Mouse (Mus musculus): ENCODE measurements around the gene Banf2.

The Banf2 gene

DNA sequence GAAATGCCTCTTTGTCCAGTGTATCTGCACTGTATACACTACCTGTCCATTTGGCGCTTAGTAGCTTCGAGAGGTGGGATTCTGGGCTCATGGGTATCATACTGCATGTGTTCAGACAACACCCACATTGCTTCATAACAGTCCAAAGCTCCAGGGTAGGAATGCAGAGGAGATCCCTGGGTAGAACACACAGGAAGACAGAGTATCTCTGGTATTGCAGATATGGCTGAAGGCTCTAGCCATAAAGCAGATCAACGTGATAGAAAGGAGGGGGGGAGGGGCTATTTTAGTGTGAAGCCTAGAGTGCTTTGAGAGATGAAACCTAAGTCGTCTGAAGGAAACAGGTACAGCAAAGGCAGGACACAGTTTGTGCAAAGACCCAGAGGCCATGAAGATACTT, 6.4 kb upstream of the Banf2 start:
- no peak for DNase-seq

DNA sequence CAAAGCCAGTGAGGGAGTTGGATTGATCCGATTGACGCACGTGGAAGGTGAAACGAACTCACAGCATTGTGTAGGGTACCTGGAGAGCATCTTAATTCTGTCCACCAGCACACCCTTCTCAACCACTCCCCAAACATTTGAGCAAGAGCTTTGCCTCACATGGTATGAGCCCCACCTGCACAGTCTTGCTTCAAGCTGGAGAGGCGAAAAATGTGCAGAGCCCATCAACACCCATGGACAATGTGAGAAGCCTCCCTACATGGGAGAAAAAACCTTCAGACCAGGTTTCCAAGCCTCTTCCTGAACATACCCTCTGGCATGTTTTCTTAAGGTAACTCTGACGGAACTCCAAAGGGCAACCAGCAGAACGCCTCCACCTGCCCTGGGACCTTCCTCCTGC, 2.1 kb upstream of the Banf2 start:
- no peak for DNase-seq

DNA sequence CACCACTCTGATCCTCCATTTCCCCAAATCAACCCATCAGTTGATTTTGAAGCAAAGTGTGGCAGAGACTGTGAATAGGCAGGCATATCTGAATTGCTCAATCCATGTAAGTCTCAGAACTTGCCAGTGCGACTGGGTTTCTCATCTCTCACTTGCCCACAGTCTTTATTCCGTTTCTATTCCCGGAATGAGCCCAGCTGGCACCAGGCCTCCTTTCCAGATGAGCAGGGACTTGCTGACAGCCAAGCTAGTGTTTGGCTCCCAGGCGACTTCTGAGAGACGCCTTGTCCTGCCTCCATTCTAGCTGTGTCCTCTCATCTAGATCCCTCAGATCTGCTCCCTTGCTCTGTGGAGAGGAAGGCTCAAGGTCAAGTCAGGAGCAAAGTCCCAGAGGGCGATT, 11.9 kb downstream of the Banf2 start:
- no peak for DNase-seq

DNA sequence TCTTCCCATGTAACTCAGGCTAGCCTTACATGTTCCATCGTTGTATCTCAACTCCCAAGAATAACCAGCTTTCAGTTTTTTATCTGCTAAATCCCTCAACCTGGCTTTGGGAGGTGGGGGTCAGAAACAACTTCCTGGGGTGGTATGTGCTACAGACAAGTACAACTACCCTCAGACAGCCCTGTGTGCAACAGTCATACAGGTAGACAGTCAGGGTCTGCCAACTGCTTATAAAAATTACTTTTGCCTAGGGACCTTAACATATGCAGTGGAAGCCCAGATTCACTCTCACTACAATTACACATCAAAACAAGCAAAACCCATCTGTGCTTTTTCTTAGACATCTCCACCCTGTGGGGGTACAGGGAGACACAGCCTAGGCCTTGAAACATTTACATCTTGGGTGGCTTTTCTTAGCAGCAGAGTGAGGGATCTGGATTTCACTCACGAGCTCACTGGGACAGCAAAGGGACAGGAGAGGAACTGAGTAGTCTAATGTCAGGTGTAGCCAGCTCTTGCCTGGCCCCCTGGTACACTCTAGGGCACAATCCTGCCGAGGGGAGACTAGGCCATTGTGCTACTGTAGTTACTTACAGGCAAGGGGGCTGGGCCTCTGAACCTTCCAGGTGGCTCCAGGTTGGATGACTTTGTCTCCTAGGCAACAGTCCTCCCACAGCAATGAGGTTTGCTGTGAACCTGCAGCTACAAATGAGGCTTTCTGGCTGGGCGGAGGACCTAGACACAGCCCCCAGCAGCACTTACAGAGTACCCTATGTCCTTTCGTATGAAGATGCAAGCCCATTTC, 13.1 kb downstream of the Banf2 start:
- no peak for DNase-seq

DNA sequence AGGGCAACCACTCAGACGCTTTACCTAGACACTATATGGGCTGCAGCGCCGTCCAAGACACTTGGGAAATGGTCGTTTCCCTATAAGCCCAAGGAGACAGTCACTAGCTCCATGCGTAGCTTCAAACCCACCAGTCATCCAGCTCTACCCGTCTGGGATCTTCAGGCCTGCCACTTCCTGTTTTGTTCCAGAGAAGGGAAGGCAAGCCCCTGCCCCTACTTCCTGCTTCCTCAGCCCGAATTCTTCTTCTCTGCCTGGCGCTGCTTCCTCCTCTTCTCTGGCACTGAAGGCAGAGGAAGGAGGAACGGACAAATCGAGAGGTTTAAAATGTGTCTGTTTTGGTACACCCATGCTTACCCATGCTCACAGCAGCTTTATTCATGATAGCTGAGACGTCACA, 14.1 kb downstream of the Banf2 start:
- peak; percentile 5 for DNase-seq

DNA sequence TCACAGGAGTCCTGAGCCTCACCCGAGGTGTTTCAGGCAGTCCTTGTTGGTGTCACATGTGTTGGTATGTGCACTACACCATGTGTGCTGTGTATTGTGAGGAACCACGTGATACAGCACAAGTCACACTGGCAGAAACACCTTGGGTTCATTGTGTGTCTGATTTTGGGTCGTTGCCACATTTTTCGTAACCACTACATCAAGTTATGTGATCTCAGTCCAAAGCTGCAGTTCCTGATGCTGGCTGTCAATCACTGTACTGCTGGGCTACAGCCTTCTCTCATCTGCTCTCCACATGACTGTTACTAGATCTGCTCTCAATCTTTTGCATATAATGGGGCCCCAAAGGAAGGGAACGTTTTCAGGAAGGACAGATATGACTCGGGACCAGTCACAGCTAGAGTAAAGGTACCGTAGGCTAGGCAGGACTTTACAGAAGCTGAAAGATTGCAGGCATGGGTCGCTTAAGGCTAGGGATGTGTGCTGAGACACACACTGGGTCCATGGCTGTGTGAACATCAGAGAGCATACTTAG, 17.4 kb downstream of the Banf2 start:
- no peak for DNase-seq

DNA sequence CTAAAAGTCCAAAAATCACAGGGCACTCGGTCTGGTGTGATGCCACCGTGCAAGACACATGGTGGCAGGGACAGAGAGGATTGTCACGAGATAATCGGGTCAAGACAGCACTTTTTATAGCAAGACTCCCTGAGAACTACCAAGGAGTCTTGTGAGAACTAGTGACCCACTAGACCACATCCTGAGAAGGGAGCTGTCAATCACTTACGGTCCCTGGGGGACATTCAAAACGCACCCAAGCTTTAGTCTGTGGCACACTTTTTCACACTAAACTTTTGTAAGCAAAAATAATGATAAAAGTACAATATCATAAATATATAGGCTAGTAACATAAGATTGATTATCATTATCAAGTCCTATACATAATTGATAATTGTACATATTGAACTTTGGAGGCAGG, 18.0 kb downstream of the Banf2 start:
- DNase-seq = no peak

DNA sequence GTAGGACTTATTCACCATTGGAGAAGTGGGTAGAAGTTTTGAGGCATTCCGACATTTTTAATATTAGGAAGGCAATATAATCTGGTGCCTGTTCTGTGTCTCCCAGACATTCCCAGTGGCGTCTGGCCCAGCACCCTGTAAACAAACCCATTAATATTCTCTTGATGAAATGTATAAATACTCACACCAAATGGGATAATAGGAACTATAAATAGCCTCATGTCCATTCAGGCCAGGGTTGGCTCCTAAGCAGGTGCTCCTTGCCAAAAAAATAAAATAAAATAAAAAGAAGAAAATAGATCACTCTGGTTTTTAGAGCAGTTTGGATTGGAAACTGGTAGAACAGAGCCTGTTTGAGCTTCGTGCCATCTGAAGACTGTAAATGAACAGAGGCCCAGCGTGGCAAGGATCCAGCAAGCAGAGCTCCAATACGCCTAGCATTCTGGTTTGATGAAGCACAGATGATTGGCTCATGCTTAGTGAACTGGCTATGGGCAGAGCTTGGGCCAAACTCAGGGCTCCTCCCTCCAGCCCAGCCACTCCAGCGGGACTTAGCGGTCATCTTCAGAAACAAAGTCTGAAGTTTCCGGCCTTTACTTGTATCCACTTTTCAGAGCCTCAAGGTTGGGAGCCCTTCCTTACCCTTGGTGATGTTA, 19.7 kb downstream of the Banf2 start:
- no peak for DNase-seq

DNA sequence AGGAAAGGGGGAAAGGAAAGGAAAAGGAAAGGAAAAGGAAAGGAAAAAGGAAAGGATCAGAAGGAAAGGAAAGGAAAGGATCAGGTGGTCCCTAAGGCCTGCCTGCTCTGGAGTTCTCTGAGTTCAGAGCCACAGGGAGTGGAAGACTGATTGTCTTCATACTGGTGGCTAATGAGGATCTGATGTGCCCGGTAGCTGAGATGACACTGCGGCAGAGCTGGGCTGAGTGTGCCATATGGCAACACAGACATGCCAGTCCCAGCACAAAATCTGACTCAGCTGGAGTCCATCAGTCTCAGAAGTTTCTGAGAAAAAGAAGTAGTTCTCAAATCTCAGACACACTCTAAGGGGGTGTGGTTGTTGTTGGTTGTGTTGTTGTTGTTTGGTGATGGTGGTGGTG, 24.9 kb downstream of the Banf2 start:
- DNase-seq = no peak

DNA sequence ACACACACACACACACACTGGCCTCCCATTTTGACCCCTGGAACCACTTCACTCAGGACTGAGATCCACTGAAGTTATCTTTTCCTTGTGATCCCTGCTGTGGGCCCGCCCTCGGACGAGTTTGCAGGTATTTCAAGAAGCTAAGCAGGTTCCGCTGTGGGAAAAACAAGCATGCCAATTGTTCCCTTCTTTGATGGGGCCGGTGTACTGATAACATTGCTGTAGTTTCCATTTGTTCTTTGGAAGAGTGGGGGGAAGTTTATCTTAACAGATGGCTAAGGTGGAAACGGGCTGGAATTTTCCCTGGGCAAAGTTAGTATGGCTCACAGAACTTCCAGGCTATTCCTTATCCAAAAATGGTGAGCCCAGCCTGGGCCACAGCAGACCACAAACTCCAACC, 28.8 kb downstream of the Banf2 start:
- DNase-seq = no peak

DNA sequence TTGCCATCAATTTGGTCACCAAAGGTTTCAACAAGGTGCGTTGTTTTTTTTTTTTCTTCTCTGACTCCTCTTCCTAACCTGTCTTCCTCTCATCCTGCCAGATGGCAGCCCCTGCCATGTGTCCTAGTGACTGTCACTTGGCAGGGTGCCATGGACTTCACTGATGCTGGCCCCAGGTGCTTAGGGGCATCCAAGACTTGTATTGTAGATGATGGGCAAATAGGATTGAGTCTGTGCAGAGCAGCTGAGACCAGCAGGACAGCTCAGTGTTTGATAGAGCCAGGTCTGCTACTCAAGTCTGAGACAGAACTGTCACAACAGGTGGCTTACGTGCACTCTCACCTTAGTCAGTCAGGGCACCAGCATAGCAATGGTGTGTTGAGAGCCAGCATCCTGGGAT, 32.6 kb downstream of the Banf2 start:
- DNase-seq = no peak

DNA sequence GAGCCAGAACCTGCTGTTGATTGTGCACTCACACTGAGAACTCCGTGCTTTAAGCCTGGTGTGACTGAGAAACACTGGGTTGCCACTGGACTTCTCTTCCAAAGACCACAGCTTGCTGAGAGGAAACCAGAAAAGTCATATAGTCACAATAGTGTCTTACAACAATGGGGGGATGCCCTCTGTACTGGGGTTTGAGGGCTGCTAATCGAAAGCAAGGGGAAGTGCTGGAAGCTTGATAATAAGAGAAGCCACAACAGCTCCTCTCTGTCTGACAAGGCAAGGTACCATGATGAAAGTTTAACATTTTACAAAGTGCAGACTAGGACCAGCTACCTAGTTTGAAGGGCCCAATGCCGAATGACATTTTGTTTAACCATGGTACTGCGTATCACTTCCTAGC, 36.8 kb downstream of the Banf2 start:
- DNase-seq = no peak

DNA sequence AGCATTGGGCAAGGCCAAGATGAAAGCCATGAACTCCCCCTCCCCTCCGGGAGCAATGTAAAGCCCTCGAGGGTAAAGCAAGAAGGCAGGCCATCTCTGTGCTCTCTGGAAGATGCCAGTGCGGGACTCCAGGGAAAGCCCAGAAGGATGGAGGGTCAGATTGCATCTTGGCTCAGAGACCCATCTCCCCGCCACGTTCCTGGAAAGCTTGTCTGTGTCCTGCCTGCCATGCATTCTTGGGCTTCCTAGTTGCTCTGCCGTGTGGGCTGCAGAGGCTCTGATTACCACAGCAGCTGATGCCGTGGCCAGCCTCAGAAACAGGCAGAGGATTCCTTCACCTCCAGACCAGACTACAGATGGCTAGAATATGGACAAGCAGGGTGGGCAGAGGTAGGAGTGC, 37.6 kb downstream of the Banf2 start:
- no peak for DNase-seq

DNA sequence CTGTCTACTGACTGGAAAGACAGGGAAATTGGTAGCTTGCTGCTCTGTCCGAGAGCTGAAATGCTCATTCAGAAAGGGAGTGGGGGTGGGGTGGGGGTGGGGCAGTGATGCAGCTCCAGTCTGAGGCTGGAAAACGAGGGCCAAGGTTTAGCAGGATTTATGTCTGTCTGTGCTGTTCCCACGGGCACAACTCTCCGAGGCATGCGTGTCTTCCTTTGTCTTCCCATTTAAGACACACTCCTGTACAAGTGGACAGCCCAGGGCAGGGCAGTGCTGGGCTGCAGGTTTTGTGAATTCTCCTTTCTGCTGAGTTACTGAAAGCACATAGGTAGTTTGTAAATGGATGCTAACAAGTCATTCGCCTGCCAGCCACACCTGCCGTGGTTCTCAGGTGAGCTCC, 39.8 kb downstream of the Banf2 start:
- no peak for DNase-seq

DNA sequence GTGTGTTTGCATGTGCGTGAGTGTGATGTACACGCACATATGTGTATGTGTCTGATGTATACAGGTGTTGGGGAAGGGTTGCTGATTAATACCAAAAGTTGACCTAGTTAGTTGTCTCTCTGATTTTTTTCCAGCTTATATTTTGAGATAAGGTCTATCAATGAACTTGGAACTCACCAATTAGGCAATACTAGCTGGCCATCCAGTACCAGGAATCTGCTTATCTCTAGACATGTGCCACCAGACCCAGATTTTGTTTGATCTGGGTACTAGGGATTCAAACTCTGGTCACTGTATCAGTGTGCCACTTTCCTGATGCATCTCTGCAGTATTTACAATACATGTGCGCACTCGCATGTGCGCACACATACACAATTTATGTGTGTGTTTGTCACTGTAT, 41.2 kb downstream of the Banf2 start:
- DNase-seq = no peak

DNA sequence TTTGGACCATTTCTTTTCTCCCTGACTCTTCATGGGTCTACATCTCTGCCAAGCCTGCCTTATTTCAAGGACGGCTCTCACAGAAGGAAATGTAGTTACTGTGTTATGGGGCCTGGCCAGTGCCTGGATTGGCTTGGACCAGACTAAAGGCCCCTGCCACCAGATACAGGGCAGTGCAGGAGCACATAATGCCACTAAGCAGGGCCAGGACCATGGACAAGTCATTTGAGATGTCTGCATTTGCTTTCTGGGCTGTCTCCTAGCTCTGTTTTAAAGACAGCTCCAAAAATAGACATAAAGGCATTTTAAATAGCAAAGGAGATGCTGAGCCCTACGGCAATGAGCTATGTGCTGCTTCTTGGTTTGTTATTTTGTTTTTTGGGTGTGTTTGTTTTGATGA, 43.8 kb downstream of the Banf2 start:
- DNase-seq = no peak

DNA sequence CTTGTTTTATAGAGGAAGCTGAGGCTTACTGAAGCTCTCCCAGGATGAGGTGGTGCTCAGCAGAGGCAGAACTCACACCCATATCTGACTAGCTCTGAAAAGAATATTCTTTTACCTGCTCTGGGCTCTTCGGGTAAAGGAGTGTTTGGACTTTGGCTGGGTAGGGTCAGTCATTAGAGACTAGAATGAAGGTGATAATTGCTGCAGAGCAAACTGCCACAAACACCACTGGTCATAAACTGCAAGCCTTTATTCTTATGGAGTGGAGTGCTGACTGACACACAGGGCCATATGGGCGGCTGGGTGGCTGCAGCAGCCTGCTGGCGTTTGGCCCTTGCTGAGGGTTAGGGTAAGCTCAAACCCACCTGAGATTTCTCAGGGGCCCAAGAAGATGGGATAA, 46.0 kb downstream of the Banf2 start:
- no peak for DNase-seq

DNA sequence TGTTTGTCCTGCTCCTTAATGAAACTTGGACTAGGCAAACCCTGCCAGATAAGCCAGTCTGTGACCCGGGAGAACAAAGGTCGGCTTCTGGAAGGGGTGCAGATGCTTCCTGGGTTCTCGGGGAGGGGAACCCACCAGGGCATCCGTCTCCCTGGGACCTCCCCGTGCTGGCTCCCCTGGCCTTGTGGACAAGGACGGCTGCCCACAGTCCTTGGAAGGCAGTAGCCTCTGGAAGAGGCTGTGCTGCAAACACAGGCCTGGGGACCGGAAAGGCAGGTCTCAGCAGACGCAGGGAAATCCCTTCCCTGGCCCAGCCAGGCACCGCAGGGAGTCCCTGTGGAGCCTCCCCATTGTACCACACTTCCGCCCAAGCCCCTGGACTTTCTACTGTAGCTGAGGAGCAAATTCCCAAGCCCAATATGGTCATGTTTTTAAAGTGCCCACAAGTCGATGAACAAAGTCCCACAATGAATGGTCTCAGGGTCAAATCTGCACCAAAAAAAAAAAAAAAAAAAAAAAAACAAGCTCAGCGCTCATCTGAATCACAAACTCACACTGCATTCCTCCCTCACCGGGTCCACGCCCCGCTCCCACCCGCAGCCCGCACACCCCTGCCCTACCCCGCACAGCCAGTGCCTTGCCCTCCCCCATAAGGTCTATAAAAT, 53.5 kb downstream of the Banf2 start:
- DNase-seq = no peak

DNA sequence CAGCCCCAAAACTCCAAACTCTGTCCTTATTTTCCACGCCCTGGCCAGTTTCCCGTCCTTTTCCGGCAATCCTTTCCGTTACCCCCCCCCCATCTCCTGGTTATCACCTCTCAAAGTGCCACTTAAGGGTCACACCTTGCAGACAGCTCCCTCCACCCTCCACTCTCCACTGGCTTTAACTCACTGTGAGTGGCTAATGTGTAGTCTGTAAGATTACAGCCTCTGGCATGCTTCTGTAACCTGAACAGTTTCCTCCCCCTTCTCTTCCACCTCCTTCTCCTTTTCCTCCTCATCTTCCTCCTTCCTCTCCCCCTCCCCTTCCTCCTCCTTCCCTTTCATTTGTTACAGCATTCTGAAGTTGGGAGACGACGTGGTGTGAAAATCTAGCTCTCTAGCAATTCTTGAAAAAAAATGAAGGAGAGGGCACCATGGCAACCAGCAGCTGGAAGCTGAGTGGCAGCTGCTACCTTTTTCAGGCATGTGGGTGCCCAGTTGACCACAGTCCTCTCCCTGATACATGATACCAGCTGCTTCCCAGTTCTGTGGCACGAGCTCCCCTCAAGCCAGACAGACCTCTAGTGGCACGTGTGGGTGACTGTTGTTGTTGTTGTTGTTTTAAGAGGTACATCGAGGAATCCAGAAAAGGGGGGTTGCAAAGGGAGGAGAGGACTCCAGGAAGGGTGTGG, 55.2 kb downstream of the Banf2 start:
- DNase-seq = no peak

DNA sequence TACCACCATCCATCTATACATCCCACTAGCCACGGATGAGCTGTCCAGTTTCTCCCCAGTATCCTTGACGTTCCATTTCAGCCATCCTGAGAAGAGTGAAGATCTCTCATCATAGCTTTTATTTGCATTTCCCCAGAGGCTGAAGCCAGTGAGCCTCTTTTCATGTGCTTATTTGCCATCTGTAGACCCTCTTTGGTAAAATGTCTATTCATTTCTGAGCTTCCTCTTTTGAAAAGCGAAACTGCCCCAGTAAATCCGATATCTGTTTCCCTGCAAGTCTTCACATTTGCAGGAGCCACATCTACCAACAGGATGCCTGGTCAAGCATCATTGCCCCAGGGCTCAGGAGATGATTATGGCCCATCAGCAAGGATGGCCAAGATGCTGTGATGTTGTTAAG, 59.9 kb downstream of the Banf2 start:
- no peak for DNase-seq

DNA sequence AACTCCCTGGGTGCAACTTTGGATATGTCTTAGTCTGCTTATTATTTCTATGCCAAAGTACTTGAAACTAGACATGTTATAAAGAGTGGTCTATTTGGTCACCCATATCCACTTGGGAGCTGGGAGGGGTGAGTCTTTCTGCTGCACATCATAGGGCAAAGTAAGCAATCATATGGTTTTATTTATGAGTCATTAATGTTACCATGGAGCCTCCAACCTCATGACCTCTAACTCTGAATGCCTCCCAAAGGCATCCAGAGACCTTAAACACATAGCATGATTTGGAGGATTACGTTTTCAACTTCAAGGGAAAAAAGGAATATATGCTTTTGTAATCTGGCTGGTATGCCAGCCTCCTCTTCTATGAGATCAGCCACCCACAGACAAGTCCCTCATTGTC, 61.9 kb downstream of the Banf2 start:
- no peak for DNase-seq

DNA sequence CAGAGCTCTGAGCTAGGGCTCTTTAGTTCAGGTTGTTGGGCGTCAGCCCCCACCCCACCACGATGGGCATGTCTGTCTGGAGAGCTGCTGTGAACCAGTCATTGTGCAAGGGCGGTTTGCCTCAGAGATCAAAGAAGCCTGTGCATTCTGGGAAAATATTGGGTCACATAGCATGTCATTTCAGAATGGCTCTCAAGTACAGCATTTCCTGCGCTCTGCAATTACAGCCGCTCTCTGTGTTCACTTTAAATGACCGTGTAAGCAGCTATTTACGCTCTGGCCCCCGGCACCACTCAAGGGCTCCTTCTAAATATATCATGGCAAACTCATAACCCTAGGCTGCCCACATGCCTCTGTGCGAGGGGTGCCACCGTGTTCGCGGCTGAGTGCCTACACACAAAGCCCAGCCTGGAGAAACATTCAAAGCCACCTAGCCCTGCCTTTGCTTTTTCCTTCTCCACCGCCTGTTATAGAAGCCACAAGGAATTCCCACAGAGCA, 68.7 kb downstream of the Banf2 start:
- DNase-seq = no peak

DNA sequence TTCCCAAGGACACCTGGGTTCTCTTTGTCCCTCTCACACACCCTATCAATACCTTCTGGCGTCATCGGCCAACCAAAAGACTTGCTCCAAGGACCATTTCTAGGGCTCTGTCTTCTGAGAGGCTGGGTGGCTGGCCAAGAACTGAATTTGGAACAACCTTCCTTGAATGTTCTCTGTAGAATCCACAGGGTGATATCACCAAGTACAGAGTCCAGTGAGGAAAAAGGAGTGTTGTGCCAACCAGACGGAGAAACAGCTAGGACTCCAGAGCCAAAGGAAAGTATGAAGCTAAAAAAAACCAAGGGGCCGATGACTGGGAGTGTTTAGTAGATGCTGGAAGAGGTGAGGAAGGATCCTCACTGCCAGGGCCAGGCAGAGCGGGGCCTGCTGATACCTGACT, 74.5 kb downstream of the Banf2 start:
- DNase-seq = no peak
